Mouse (Mus musculus): Measurements from ENCODE around the gene Sap30bp.
A peak's percentile ranks its signal among the peaks of the same experiment; 100 is the strongest.

Sap30bp gene

DNA sequence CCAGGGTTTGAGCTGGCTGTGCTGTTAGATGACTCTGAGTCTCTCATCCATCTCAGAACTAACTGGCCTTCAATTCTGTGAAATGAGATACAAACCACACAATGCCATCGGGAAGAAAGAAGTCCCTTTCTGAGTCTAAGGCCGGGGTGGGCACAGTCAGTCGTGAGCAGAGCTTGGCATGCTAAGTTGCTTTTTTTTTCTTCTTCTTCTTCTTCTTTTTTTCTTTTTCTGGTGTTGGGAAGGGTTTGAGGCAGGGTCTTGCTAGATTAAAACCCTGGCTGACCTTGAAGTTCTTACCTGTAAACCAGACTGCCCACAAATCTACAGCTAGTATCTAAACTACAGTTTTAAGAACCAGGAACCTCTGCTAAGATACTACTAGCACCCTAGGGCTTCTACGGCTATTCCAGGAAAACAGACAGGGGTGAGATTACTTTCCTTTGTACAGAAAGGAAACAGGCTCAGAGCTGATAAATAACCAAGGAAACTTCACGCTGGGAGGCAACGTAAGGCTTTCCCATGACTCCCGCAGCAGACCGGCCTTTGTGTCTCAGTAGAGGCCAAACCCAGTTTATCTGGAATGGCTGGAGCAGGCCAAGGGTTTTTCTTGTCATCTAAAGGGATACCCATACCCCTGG lies 71.2 kb downstream of the Sap30bp start:
- no peak for DNase-seq

DNA sequence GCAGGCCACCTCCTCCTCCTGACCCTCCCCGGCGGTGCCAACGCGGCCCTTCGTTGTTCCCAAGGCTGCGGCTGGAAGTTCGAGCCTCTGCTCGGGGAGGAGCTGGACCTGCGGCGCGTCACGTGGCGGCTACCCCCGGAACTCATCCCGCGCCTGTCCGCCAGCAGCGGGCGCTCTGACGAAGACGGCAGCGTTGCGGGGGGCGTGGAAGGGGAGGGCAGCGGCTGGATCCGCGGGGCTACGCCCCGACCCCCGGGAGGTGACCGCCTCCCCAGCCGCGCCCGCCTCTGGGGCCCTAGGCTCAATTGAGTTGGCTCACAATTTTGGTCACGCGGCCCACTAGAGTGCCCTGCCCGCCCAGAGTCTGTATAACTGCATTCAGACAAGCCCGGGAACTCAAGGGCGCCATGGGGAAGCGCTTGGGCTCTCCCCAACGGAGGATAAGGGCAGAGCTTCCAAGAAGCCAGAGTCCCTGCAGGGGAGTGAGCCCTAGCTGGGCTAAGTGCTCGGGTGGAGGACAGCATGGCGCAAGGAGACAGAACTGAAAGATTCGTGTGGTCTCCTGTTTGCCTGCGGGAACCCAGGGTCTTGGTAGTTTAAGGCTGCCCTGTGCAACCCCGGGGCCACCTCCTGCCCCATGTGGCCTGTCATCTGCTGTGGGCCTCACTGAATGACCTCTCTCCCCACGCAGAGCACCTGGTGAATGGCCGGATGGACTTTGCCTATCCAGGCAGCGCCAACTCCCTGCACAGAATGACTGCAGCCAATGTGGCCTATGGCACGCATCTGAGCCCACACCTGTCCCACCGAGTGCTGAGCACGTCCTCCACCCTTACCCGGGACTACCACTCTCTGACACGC lies 72.0 kb downstream of the Sap30bp start:
- peak; percentile 57 to 77 for DNase-seq

DNA sequence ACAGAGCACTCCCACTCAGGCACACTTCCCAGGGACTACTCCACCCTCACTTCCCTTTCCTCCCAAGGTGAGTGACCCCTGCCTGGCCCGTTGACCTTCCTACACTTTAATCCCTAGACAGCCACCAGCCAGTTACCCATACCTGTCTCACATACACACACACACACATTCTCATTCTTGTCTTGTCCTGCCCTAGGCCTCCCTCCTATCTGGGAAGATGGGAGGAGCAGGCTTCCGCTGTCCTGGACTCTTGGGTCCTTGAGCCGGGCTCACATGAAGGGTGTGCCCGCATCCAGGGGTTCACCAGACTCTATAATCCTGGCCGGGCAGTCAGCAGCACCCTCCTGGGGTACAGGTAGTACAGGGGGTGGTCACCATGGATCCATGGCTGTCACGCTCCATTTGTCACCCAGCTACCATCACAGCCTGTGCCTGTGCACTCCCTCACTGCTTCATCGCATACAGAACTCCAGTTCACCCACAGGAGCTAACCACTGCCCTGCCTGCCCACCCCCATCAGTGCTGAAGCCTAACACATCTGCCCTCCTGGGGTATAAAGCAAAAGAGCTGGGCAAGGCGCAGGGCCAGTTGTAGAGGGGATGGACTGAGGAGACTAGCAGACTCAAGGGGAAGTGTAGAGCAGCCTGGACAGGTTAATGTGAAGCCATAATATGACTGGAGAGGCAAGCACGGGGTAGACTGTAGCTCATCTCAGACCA lies 72.8 kb downstream of the Sap30bp start:
- no peak for DNase-seq

DNA sequence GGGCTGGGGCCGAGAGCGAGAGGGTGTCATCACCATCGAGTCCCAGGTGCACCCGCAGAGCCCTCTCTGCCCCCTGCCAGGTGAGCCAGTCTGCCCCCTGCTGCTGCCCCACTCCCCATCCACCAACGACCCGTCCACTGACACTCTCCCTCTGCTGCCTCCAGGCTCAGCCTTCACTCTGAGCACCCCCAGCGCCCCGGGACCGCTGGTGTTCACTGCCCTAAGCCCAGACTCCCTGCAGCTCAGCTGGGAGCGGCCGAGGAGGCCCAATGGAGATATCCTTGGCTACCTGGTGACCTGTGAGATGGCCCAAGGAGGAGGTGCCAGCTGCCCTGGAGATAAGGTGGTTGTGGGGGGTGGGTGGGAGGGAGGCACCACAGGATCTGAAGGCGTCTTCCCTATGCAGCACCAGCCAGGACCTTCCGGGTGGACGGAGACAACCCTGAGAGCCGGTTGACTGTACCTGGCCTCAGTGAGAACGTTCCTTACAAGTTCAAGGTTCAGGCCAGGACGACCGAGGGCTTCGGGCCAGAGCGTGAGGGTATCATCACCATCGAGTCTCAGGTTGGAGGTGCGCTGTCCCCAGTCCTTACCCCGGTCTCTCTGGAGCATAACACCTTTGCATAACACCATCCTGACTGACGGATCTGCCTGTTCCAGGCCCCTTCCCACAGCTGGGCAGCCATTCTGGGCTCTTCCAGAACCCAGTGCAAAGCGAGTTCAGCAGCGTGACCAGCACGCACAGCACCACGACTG lies 74.2 kb downstream of the Sap30bp start:
- DNase-seq, result peak in 1 of 2 experiments; percentile 49

DNA sequence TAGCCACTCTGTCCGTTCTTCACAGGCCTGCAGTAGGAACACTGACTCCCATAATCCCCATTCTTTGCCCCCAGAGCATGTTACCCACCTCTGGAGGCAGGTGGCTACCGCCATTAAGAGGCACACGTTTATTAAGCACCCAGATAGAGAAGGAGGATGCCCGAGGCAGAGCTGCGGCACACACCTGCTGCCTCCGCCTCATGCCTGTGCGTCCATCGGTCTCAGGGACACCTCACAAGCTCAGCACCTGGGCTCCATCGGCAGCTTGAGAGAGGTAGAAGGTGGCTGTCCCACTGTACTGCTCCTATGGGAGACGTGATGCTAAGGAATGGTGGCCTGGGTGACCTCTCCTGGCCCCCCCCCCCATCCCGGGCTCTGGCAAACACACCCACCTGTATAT lies 75.3 kb downstream of the Sap30bp start:
- DNase-seq, result no peak

DNA sequence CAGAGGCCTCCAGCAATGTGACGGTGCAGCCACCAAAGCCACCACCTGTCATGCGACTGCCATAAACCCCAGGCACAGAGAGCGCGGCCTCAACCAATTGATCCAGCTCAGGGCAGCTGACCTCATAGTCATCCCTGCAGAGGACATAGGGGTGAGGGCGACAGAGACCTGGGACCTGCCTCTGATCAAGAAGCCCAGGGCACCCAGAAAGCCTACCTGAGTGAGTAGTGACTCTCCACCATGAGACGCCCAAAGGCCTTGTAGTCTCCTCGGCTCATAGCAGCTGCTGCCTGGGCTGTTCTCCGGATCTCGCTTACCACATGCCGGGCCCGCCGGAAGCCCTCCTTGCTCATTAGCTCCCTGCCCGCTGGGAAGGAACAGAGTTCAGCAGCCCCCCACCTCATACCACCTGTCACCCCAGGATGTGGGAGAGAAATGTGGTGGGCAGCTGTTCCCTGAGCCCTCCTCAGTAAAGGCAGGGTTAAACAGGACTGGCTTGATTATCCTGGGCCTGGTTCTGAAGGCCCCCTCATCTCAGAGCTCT lies 75.8 kb downstream of the Sap30bp start:
- peak; percentile 46 to 57 for DNase-seq

DNA sequence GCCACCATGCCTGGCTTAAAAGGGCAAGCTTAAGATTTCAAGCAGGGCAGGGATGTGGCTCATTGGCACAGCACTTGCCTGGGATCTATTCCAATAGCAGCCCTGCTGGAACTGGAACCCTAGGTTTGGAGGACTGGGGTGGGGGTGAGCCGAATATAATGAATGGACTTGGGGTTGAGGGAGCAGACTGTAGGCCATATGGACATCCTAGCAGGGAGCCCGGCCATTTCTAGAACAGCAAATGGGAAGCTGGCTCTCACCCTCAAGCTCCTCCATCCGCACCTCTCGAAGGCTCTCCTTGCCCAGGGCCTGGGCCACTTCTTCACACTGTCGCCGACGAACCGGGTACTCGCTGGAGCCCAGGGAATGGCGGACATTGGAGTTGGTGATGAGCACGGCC lies 76.6 kb downstream of the Sap30bp start:
- peak; percentile 94 to 95 for DNase-seq

DNA sequence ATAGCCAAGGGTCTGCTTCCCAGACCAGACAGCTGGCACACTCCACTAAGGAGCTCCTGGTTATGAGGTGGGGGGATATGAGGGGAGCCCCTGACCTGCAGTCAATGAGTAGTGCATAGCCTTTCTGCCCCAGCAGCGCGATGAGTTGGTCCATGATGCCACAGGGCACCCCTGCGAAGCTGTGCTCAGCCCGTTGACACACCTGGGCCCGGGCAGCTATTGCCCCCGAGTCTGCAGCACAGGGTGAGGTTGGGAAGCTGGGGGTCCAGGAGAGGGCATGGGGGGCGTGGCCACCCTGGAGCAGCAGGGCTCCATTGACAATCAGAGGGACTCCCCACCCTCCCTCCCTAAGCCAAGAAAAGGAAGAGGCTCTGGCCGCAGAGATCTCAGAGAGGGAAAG lies 77.1 kb downstream of the Sap30bp start:
- peak; percentile 57 to 65 for DNase-seq

DNA sequence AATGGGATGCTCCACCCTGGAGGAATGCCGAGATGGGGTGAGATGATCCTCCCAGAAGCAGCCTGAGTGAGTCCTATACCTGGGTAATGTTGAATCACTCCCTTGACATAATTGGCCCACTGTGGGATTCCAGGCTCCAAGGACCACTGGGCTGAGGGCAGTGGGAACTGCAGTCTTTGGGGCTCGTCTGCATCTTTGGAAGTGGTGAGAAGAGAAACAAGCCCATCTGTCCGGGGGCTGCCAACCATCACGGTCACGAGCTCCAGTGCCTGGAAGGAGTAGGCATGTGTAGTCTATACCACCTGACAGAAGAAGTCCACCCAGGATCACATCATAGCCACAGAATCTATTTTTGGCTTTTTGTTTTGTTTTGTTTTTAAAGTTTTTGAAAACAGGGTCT lies 77.9 kb downstream of the Sap30bp start:
- peak; percentile 37 to 38 for DNase-seq

DNA sequence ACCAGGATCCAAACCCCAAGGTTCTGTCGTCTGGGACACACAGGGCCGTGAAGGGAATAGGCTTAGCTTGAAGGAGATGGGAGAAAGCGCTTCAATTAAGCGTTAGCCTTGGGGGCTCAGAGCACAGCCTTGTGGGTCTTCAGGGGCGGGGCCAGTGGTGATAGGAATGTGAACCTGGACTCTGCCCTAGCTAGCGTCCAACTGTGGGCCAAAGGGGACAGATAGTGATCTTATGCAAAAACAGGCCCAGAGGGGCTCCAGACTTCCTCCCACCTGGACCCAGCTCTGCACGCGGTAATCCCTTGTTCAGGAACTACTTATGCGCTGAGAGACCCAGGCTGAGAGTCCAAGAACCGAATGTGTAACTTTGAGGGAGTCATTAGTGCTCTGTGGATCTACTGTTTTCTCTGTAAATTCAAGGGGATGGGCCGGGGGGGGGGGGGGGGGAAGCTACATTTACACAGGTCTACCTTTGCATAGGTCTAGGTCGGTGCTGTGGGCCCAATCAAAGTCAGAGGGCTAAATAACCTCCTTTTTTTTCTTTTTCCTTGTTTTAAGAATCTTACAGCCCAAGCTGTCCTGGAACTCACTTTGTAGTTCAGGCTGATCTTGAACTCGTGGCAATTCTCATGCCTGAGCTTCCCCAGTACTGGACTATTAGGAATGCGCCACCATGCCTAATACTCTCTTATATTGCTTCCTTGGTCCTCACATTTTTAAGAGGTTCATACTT lies 78.6 kb downstream of the Sap30bp start:
- DNase-seq, result no peak

DNA sequence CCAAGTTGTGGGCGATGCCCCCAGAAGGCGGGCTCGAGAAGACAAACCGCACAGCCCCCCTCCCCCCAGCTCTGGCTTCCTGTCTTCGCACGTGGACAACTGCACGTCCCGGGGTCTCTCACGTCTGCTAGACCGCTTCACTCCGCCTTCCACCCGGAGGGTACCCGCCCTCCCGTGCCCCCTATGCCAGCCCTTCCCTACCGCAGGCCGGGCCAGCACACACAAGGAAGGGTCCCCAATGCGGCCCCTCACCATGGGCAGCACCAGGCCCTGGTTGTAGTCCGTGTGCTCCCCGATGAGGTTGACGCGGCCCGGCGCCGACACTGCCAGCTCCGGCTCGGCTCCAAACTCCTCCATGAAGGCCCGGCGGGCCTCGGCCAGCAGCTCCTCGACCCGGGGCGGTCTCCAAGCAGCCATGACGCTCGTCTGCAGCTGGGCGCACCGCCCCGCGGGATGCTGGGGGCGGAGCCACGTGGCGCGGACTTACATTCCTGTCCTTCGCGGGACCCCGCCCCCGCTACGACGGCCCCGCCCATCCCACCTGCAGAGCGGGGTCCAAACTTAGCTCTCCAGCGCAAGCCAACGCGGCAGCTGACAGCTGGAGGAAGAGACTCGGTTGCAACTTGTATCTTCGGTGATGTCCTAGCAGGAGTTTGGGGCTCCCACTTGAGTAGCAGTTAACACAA lies 79.3 kb downstream of the Sap30bp start, which contains the start of gene Galk1:
TSS of gene Galk1 (minus strand) at position 458 of the 686 bp plus-strand sequence.
- DNase-seq, result peak; percentile 62 to 82

DNA sequence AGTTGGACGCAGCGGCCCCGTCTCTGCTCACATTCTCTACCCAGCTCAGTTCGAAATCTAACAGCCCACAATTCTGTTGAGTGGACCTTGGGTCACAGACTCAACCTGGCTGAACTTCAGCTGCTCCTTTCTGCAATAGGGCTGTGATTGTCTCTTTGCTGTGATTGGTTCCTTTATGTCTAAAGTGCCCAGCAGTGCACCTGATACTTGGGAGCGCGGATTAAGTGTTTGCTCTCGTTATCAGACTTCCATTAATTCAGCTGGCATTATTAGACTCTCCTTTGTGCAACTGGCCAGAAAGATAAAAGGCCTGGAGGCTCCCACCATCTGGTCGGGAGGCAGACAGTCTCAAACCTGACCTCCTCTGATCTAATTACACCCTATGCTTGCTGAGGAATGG lies 81.7 kb downstream of the Sap30bp start:
- DNase-seq, result no peak

Measured in cerebellum, postnatal 25 days (tissue).